ENCODE assay signal across 8 mouse cellular contexts in the genomic region with DNA sequence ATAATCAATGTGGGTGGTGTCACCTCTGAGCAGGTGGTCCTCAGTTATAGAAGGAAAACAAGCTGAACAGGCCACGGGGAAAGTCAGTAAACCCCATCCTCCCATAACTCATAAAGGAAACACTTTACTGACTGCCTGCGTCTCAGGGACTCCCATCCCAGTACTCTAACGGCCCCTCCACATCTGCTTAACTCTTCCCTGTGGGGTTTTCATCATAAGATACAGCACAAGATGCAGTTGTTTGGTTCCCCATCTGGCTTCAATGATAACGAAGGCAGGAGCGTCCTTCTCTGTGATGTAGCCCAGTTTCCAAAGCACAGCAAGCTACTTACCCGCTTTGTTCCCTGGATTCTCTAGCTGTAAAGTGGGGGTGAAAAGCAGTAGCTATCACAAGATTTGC. TPM values are rescaled to one million over a fixed set of nuclear protein-coding genes. Genes with fewer than 3 reads are reported as not detected.
DNase-seq lines count a peak whose midpoint lies in the region; ATAC-seq and TF ChIP-seq lines count a peak whose summit lies in the region.

No protein-coding gene starts in this region.

- WGBS in heart, embryonic 10.5 days: 59% methylated on average over 6 of the region's 6 CpGs
- WGBS in hindbrain, postnatal 0 days: 29% methylated on average over 6 of the region's 6 CpGs
- WGBS in midbrain, embryonic 14.5 days: 33% methylated on average over 6 of the region's 6 CpGs

- peak overlapping the region; percentile 89 for H3K27ac ChIP-seq in heart, embryonic 10.5 days
- 0 out of 2 replicates have a peak overlapping the region, but pooled peaks have one; percentile 68 for H3K27ac ChIP-seq in hindbrain, postnatal 0 days
- peak overlapping the region; percentile 87 for H3K27ac ChIP-seq in midbrain, embryonic 14.5 days (replicated peaks; ENCODE audit: low read depth, low read length)

- peaks cover 32% of the 10 kb centered on the region for H3K4me1 ChIP-seq in heart, embryonic 10.5 days
- H3K4me1 ChIP-seq in hindbrain, postnatal 0 days (ENCODE audit: insufficient read depth, low read length): 0 out of 2 replicates have a peak, but pooled peaks cover 2% of the 10 kb centered on the region
- peaks cover 31% of the 10 kb centered on the region for H3K4me1 ChIP-seq in midbrain, embryonic 14.5 days (ENCODE audit: control insufficient read depth, insufficient read depth, low read length)

- 0 out of 2 replicates have a peak, but pooled peaks have one; percentile 7 for ATAC-seq in common myeloid progenitor, adult 5-6 weeks (replicated peaks; ENCODE audit: low read depth, poor library complexity, severe bottlenecking)
- ATAC-seq in hindbrain, postnatal 0 days: no peak
- no peak for ATAC-seq in midbrain, embryonic 14.5 days (ENCODE audit: low FRiP score, low TSS enrichment)

- peak overlapping the region; percentile 54; the same call in 1 of the 2 replicates for H3K4me3 ChIP-seq in heart, embryonic 10.5 days
- H3K4me3 ChIP-seq in hindbrain, postnatal 0 days (ENCODE audit: low read length): peak overlapping the region; percentile 42
- H3K4me3 ChIP-seq in midbrain, embryonic 14.5 days (replicated peaks; ENCODE audit: low read depth, low read length): peak overlapping the region; percentile 46

- TF ChIP-seq CTCF in hindbrain, postnatal 0 days (IDR thresholded peaks at IDR 0.05; ENCODE audit: low read depth): no peak

- peak overlapping the region; percentile 60 for H3K4me2 ChIP-seq in hindbrain, postnatal 0 days (ENCODE audit: low read depth, low read length)
- H3K4me2 ChIP-seq in midbrain, embryonic 14.5 days (ENCODE audit: low read length): peak overlapping the region; percentile 70

- peak overlapping the region; percentile 64 for H3K9ac ChIP-seq in hindbrain, postnatal 0 days (replicated peaks; ENCODE audit: low read length)
- H3K9ac ChIP-seq in midbrain, embryonic 14.5 days (replicated peaks; ENCODE audit: low read length): peak overlapping the region; percentile 79

- H3K36me3 ChIP-seq in heart, embryonic 10.5 days: no peaks in the 10 kb centered on the region
- no peaks in the 10 kb centered on the region for H3K36me3 ChIP-seq in hindbrain, postnatal 0 days (ENCODE audit: insufficient read depth, low read length)
- peaks cover 13% of the 10 kb centered on the region; the same call in 1 of the 2 replicates for H3K36me3 ChIP-seq in midbrain, embryonic 14.5 days (ENCODE audit: control insufficient read depth, insufficient read depth, low read length)

- peaks cover 11% of the 10 kb centered on the region for H3K27me3 ChIP-seq in heart, embryonic 10.5 days (ENCODE audit: insufficient read depth, poor library complexity, severe bottlenecking)
- H3K27me3 ChIP-seq in hindbrain, postnatal 0 days (ENCODE audit: insufficient read depth, low read length): no peaks in the 10 kb centered on the region
- H3K27me3 ChIP-seq in midbrain, embryonic 14.5 days (ENCODE audit: control insufficient read depth, insufficient read depth, low read length): no peaks in the 10 kb centered on the region

- intact Hi-C loops in heart, postnatal 14 days (cut with DNase I): loop anchor here (5.0 kb wide), 2 partner anchors 57 to 432 kb away; no protein-coding TSS in a partner anchor

- no peak for DNase-seq in heart, embryonic 10.5 days (ENCODE audit: low spot score)
- no peak for DNase-seq in heart, postnatal 14 days
- DNase-seq in hindbrain, postnatal 0 days (ENCODE audit: low spot score): no peak
- DNase-seq in midbrain, embryonic 14.5 days: peak; percentile 54
- DNase-seq in right cerebral cortex, adult 2 months (ENCODE audit: low spot score in 2 of 2): no peak
- no peak for DNase-seq in cerebellum, postnatal 25 days
- DNase-seq in urinary bladder, postnatal 10 days (ENCODE audit: low spot score): no peak

- H3K9me3 ChIP-seq in heart, embryonic 10.5 days: no peaks in the 10 kb centered on the region
- no peaks in the 10 kb centered on the region for H3K9me3 ChIP-seq in hindbrain, postnatal 0 days (ENCODE audit: low read length)
- H3K9me3 ChIP-seq in midbrain, embryonic 14.5 days (ENCODE audit: control insufficient read depth, low read length): no peaks in the 10 kb centered on the region

RNA-seq across cellular contexts. Expression of gene Rnasel, which starts 0.8 kb away (rescaled TPM):
- 4.4 and 6.8 TPM in 2 replicates for polyA plus RNA-seq in heart, embryonic 10.5 days (2016; fragmentation: Nextera tagmentation; extraction: Ambion mirVana)
- 1 to 10 TPM; 6.9 to 7.5 TPM for total RNA-seq in heart, postnatal 14 days (2021)
- total RNA-seq in common myeloid progenitor, adult 5-6 weeks (2017): 50.9 and 71.5 TPM in 2 replicates
- 21.6 and 23.3 TPM in 2 replicates for total RNA-seq in hindbrain, postnatal 0 days (2014; rRNA removed)
- polyA plus RNA-seq in hindbrain, postnatal 0 days (2015; fragmentation: Nextera tagmentation; extraction: Ambion mirVana): 16.8 and 17.1 TPM in 2 replicates
- polyA plus RNA-seq in midbrain, embryonic 14.5 days (2014; fragmentation: Nextera tagmentation; extraction: Ambion mirVana): 37.8 and 55.6 TPM in 2 replicates

RNA-seq across cellular contexts. Expression of gene Rgs16, which starts 9.9 kb away (rescaled TPM):
- polyA plus RNA-seq in heart, embryonic 10.5 days (2016; fragmentation: Nextera tagmentation; extraction: Ambion mirVana): 2.6 and 2.9 TPM in 2 replicates
- total RNA-seq in heart, postnatal 14 days (2021): 1 to 10 TPM; 1.2 to 2.1 TPM
- not detected in 2 replicates for total RNA-seq in common myeloid progenitor, adult 5-6 weeks (2017)
- 3.8 and 4.3 TPM in 2 replicates for total RNA-seq in hindbrain, postnatal 0 days (2014; rRNA removed)
- 5.7 and 6.7 TPM in 2 replicates for polyA plus RNA-seq in hindbrain, postnatal 0 days (2015; fragmentation: Nextera tagmentation; extraction: Ambion mirVana)
- 8.1 and 12.0 TPM in 2 replicates for polyA plus RNA-seq in midbrain, embryonic 14.5 days (2014; fragmentation: Nextera tagmentation; extraction: Ambion mirVana)
